Mouse (Mus musculus) Patski (cell line): ENCODE measurements around the gene Zfp598. TPM values are rescaled to one million over a fixed set of nuclear protein-coding genes. Genes with fewer than 3 reads are reported as not detected.

Experiments
- ATAC-seq: fragments of 100-300 bp; one replicate; pipeline ENCODE4 v1.8.0; 2021
- CTCF ChIA-PET: fragments of 350-600 bp; sonication (Branson Sonifier 250); formaldehyde crosslinking; loops from one replicate; lab custom pipeline; 2022; ENCODE audit warnings: inconsistent platforms; lab: Charles Lee
- POLR2A ChIA-PET: fragments of 350-600 bp; sonication (Branson Sonifier 250); formaldehyde crosslinking; loops from one replicate; lab custom pipeline; 2022; ENCODE audit warnings: antibody characterized with exemption, inconsistent platforms; lab: Charles Lee
- DNase-seq: peaks from one replicate; pipeline ENCODE4 v3.0.0-alpha.2; 2011; ENCODE audit warnings: low read depth, low spot score
- H3K27me3 ChIP-seq: fragments of 371-371 bp; one replicate; pipeline ENCODE4 v1.5.1; 2021
- CTCF ChIP-seq: fragments of 100-300 bp; IDR thresholded peaks from one replicate; pipeline ENCODE4 v1.5.1; 2021
- in situ Hi-C: fragments of 300-500 bp; cut with MboI; formaldehyde crosslinking; loops from 3 replicates; pipeline ENCODE4 v1.11.1; 2018; ENCODE audit warnings: low pct_unique_long_range_greater_than_20kb, mixed read lengths
- polyA plus RNA-seq: library from polyadenylated mRNA; unstranded; gene quantifications from one replicate; pipeline ENCODE4 v1.2.3, GENCODE M21; 2021

Zfp598 gene
- polyA plus RNA-seq, 1 experiment from 2014 or later = 48.0 TPM

DNA sequence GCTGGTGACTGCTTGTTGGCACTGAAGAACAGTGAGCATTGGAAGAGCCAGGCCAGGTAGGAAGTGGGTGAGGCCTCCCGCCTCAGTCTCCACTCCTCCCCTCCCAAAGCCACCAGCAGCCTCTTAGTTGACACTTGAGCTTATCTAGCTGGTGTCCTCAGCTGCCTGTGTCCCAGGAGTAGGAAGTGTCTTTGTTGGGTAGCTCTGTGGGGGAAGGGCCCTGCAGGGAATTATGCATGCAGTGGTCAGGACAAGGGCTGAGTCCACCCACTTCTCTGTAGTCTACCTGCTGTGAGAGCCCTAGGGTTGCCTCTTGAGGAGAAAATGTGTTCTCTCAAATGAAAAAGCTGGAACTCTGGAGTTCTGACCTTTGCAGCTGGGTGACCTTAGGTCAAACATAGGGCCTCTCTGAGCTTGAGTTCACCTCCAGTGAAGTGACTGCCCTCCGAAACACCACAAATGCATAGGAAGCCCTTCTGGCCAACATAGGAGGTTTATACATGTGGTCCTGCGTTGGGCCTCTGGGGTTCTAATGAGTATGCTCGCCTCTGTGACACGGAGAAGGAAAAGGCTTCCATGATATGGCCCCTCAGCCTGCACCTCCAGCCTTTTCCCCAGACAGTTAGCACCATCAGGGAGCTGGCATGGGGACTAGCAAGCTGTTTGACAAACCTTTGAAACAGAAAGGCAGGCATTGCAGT lies 32.6 kb upstream of the Zfp598 start:
- in situ Hi-C loops = no loop called here
- CTCF ChIA-PET = interaction anchor here (1.6 kb wide), 1 partner anchor 8 kb away, joined by 5 read pairs; no protein-coding TSS in a partner anchor
- no peaks in the 10 kb centered on the region for H3K27me3 ChIP-seq
- ATAC-seq = no peak
- TF ChIP-seq CTCF = no peak
- no peak for DNase-seq
- POLR2A ChIA-PET = interaction anchor here (0.6 to 1.3 kb wide), 3 partner anchors 25 to 84 kb away, joined by 3 to 4 read pairs (median 3); partner anchors contain the start of gene Zfp598

DNA sequence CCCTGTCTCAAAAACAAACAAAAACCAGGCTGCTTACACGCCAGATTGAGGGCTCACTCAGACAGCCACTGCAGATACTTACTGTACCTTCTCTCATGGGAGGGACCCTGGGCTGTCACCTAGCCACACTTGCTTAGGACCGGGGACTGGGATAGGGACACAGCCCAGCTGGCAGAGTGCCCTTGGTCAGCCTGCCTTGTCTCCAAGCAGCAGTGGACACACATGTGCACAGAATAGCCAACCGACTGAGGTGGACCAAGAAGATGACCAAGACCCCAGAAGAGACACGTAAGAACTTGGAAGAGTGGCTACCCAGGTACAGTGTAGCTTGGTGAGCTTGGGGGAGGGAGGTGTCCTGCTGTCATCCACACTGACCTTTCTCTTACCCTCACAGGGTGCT lies 31.3 kb upstream of the Zfp598 start:
- no peak for DNase-seq
- TF ChIP-seq CTCF = no peak
- ATAC-seq = no peak
- in situ Hi-C loops = no loop called here
- CTCF ChIA-PET = interaction anchor here (1.6 kb wide), 1 partner anchor 9 kb away, joined by 5 read pairs; no protein-coding TSS in a partner anchor
- no peaks in the 10 kb centered on the region for H3K27me3 ChIP-seq
- POLR2A ChIA-PET = no interaction called here

DNA sequence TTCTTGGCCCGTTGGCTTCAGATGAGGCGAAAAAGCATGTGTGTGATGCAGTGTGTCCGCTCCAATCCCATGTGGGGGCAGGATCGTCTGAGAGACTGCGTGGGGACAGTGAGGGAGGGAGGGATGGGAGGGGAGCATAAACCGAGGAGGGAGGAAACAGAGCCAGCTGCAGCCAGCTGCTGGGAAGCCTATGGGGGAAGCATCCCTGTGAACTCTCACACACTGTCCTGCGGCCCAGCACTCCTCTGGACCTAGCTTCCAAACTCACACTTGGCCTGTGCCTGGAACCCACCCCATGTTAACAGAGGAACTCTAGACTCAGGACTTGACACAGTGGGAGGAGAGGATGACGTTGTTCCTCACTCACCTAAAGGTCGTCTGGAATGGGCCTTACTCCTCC lies 30.6 kb upstream of the Zfp598 start:
- no peaks in the 10 kb centered on the region for H3K27me3 ChIP-seq
- no peak for TF ChIP-seq CTCF
- ChIA-PET CTCF (interaction anchor here (2.9 kb wide), 1 partner anchor 10 kb away, joined by 9 read pairs; no protein-coding TSS in a partner anchor), POLR2A (no interaction called here)
- in situ Hi-C loops = no loop called here
- ATAC-seq (no peak), DNase-seq (no peak)

DNA sequence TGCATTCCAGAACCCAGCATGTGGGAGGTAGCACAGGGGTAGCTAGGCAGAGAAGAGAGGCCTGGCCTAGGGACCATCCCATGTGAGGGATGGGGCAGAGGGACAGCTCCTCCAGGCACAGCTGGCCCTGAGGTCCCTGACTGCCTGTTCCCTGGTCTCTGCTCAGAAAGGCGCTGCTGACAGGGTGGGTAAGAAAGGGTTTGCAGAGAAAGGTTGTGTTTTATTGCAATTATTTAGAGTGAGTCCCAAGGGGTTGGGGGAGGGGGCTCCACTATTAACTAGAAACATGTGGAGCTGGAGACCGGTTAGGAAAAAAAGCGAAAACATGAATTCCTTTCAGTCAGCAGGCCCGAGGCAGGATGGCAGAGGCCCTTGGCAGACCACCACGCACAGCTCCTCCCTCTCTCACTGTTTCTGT lies 29.9 kb upstream of the Zfp598 start:
- CTCF ChIA-PET = interaction anchor here (2.9 kb wide), 1 partner anchor 11 kb away, joined by 9 read pairs; no protein-coding TSS in a partner anchor
- in situ Hi-C loops = no loop called here
- DNase-seq = no peak
- no peak for ATAC-seq
- POLR2A ChIA-PET = no interaction called here
- no peaks in the 10 kb centered on the region for H3K27me3 ChIP-seq
- no peak for TF ChIP-seq CTCF

- no peak for DNase-seq
- TF ChIP-seq CTCF = no peak
- CTCF ChIA-PET = interaction anchor here (2.0 to 2.9 kb wide), 2 partner anchors 9 to 12 kb away, joined by 4 to 9 read pairs; no protein-coding TSS in a partner anchor
- POLR2A ChIA-PET = no interaction called here
- ATAC-seq = no peak
- no peaks in the 10 kb centered on the region for H3K27me3 ChIP-seq
- in situ Hi-C loops = no loop called here
These were observed 29.4 kb upstream of the Zfp598 start for GRCm38 (mm10) chr17:24640119-24640518.

GRCm38 (mm10) chr17:24640581-24640980 lies 28.9 kb upstream of the Zfp598 start:
- DNase-seq (no peak), ATAC-seq (no peak)
- in situ Hi-C loops = no loop called here
- no peaks in the 10 kb centered on the region for H3K27me3 ChIP-seq
- TF ChIP-seq CTCF = no peak
- POLR2A ChIA-PET = no interaction called here
- CTCF ChIA-PET = interaction anchor here (2.0 to 2.9 kb wide), 2 partner anchors 10 to 12 kb away, joined by 4 to 9 read pairs; no protein-coding TSS in a partner anchor

DNA sequence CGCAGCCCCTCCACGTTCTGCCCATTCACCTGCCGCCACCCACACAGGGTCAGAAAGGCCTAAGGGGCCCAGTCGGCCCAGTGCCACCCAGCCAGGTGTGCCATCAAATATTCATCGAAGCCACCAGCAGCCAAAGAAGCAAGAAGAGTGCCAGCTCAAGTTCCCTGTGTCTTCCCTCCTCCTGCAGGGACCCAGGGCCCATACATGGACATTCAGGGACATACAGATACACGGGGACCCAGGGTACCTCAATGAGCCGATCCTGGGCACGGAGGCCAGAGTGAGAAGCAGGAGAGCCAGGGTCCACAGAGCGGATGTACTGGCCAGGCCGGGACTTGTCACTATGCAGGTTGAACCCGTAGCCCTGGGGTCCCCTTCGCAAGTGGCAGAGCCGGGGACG lies 27.5 kb upstream of the Zfp598 start:
- POLR2A ChIA-PET = no interaction called here
- in situ Hi-C loops = no loop called here
- ATAC-seq (no peak), DNase-seq (no peak)
- no peaks in the 10 kb centered on the region for H3K27me3 ChIP-seq
- CTCF ChIA-PET = interaction anchor here (1.5 to 2.9 kb wide), 4 partner anchors 11 to 103 kb away, joined by 3 to 9 read pairs (median 6); no protein-coding TSS in a partner anchor
- TF ChIP-seq CTCF = no peak

- in situ Hi-C loops = no loop called here
- H3K27me3 ChIP-seq = no peaks in the 10 kb centered on the region
- no peak for DNase-seq
- no peak for ATAC-seq
- no peak for TF ChIP-seq CTCF
- CTCF ChIA-PET = interaction anchor here (0.8 to 1.9 kb wide), 3 partner anchors 14 to 104 kb away, joined by 3 to 7 read pairs (median 3); no protein-coding TSS in a partner anchor
- POLR2A ChIA-PET = interaction anchor here (0.6 to 1.7 kb wide), 2 partner anchors 10 to 529 kb away, joined by 3 to 5 read pairs; partner anchors contain the start of genes Nthl1 and Tsc2
These were observed 26.6 kb upstream of the Zfp598 start for GRCm38 (mm10) chr17:24642791-24643343.

GRCm38 (mm10) chr17:24644030-24644715 lies 25.3 kb upstream of the Zfp598 start:
- TF ChIP-seq CTCF = no peak
- DNase-seq (no peak), ATAC-seq (no peak)
- H3K27me3 ChIP-seq = no peaks in the 10 kb centered on the region
- ChIA-PET POLR2A (interaction anchor here (1.1 to 1.7 kb wide), 2 partner anchors 9 to 12 kb away, joined by 3 to 5 read pairs; partner anchors contain the start of genes Nthl1 and Tsc2), CTCF (interaction anchor here (1.3 to 1.9 kb wide), 3 partner anchors 10 to 23 kb away, joined by 3 to 7 read pairs (median 4); no protein-coding TSS in a partner anchor)
- in situ Hi-C loops = no loop called here
